Mouse (Mus musculus): ENCODE results near the gene Eme2. TPM values are rescaled to one million over a fixed set of nuclear protein-coding genes. Genes with fewer than 3 reads are reported as not detected.

The Eme2 gene
- polyA plus RNA-seq, 1 experiment from 2014 or later: 30.1 TPM

Other genes starting within 250 kb of the Eme2 start
- gene Slc9a3r2, start 244.8 kb downstream of the Eme2 start, polyA plus RNA-seq (2015; fragmentation: Nextera tagmentation; extraction: Ambion mirVana): 60.8 TPM in 2 replicates
- gene Npw, start 236.6 kb downstream of the Eme2 start, polyA plus RNA-seq (2015; fragmentation: Nextera tagmentation; extraction: Ambion mirVana): 0.54 and 0.75 TPM in 2 replicates
- 10.8 and 18.7 TPM in 2 replicates for gene Zfp598, start 225.4 kb downstream of the Eme2 start, polyA plus RNA-seq (2015; fragmentation: Nextera tagmentation; extraction: Ambion mirVana)
- 272 and 319 TPM in 2 replicates for gene Syngr3, start 205.1 kb downstream of the Eme2 start, polyA plus RNA-seq (2015; fragmentation: Nextera tagmentation; extraction: Ambion mirVana)
- gene Gfer, start 198.9 kb downstream of the Eme2 start, polyA plus RNA-seq (2015; fragmentation: Nextera tagmentation; extraction: Ambion mirVana): 35.4 and 37.3 TPM in 2 replicates
- gene Noxo1, start 198.9 kb downstream of the Eme2 start, polyA plus RNA-seq (2015; fragmentation: Nextera tagmentation; extraction: Ambion mirVana): 1.7 and 2.3 TPM in 2 replicates
- 62.4 and 69.9 TPM in 2 replicates for gene Tbl3, start 187.4 kb downstream of the Eme2 start, polyA plus RNA-seq (2015; fragmentation: Nextera tagmentation; extraction: Ambion mirVana)
- not detected in 2 replicates for gene Rnf151, start 177.0 kb downstream of the Eme2 start, polyA plus RNA-seq (2015; fragmentation: Nextera tagmentation; extraction: Ambion mirVana)
- gene Rps2, start 177.0 kb downstream of the Eme2 start, polyA plus RNA-seq (2015; fragmentation: Nextera tagmentation; extraction: Ambion mirVana): 732 and 739 TPM in 2 replicates
- 271 and 307 TPM in 2 replicates for gene Ndufb10, start 170.6 kb downstream of the Eme2 start, polyA plus RNA-seq (2015; fragmentation: Nextera tagmentation; extraction: Ambion mirVana)
- gene Rpl3l, start 167.3 kb downstream of the Eme2 start, polyA plus RNA-seq (2015; fragmentation: Nextera tagmentation; extraction: Ambion mirVana): 0.25 TPM in 1 of 2 replicates, not detected in the other
- 17.5 and 18.9 TPM in 2 replicates for gene Msrb1, start 158.4 kb downstream of the Eme2 start, polyA plus RNA-seq (2015; fragmentation: Nextera tagmentation; extraction: Ambion mirVana)
- gene Hs3st6, start 142.1 kb downstream of the Eme2 start, polyA plus RNA-seq (2015; fragmentation: Nextera tagmentation; extraction: Ambion mirVana): 0.23 and 0.32 TPM in 2 replicates
- not detected in 2 replicates for gene Meiob, start 90.8 kb downstream of the Eme2 start, polyA plus RNA-seq (2015; fragmentation: Nextera tagmentation; extraction: Ambion mirVana)
- gene Hagh, start 54.9 kb downstream of the Eme2 start, polyA plus RNA-seq (2015; fragmentation: Nextera tagmentation; extraction: Ambion mirVana): 71.4 and 86.9 TPM in 2 replicates
- 23.1 and 28.8 TPM in 2 replicates for gene Fahd1, start 44.7 kb downstream of the Eme2 start, polyA plus RNA-seq (2015; fragmentation: Nextera tagmentation; extraction: Ambion mirVana)
- gene Igfals, start 29.1 kb downstream of the Eme2 start, polyA plus RNA-seq (2015; fragmentation: Nextera tagmentation; extraction: Ambion mirVana): 0.15 TPM in 1 of 2 replicates, not detected in the other
- gene Nubp2, start 8.7 kb downstream of the Eme2 start, polyA plus RNA-seq (2015; fragmentation: Nextera tagmentation; extraction: Ambion mirVana): 64.1 and 65.7 TPM in 2 replicates
- gene Spsb3, start 8.4 kb downstream of the Eme2 start, polyA plus RNA-seq (2015; fragmentation: Nextera tagmentation; extraction: Ambion mirVana): 88.2 and 90.4 TPM in 2 replicates
- 85.3 and 89.0 TPM in 2 replicates for gene Mrps34, start within 50 bp of the Eme2 start, polyA plus RNA-seq (2015; fragmentation: Nextera tagmentation; extraction: Ambion mirVana)
- gene Nme3, start 1.4 kb upstream of the Eme2 start, polyA plus RNA-seq (2015; fragmentation: Nextera tagmentation; extraction: Ambion mirVana): 88.2 and 99.9 TPM in 2 replicates
- 90.0 and 102 TPM in 2 replicates for gene Mapk8ip3, start 41.9 kb upstream of the Eme2 start, polyA plus RNA-seq (2015; fragmentation: Nextera tagmentation; extraction: Ambion mirVana)
- 82.9 and 97.9 TPM in 2 replicates for gene Jpt2, start 65.6 kb upstream of the Eme2 start, polyA plus RNA-seq (2015; fragmentation: Nextera tagmentation; extraction: Ambion mirVana)
- gene Cramp1l, start 120.7 kb upstream of the Eme2 start, polyA plus RNA-seq (2015; fragmentation: Nextera tagmentation; extraction: Ambion mirVana): 4.0 and 5.5 TPM in 2 replicates
- gene Ift140, start 121.0 kb upstream of the Eme2 start, polyA plus RNA-seq (2015; fragmentation: Nextera tagmentation; extraction: Ambion mirVana): 17.1 and 20.8 TPM in 2 replicates
- gene Tmem204, start 188.5 kb upstream of the Eme2 start, polyA plus RNA-seq (2015; fragmentation: Nextera tagmentation; extraction: Ambion mirVana): 13.8 and 14.1 TPM in 2 replicates
- gene Telo2, start 220.9 kb upstream of the Eme2 start, polyA plus RNA-seq (2015; fragmentation: Nextera tagmentation; extraction: Ambion mirVana): 54.6 and 60.8 TPM in 2 replicates
- 0.49 TPM in 1 of 2 replicates, not detected in the other for gene Ptx4, start 225.7 kb upstream of the Eme2 start, polyA plus RNA-seq (2015; fragmentation: Nextera tagmentation; extraction: Ambion mirVana)
- 28.9 and 34.3 TPM in 2 replicates for gene Clcn7, start 238.3 kb upstream of the Eme2 start, polyA plus RNA-seq (2015; fragmentation: Nextera tagmentation; extraction: Ambion mirVana)